Mouse (Mus musculus) Patski (cell line): ENCODE data around the gene Eif2s2. TPM values are rescaled to one million over a fixed set of nuclear protein-coding genes. Genes with fewer than 3 reads are reported as not detected.
A peak's percentile ranks its signal among the peaks of the same experiment; 100 is the strongest.
"Not testable (repeated sequence)": the region's sequence is repeated elsewhere in the genome, so short reads cannot be mapped to it uniquely, and the experiment has no call there.

Experiments
- ATAC-seq: fragments of 100-300 bp; one replicate; pipeline ENCODE4 v1.8.0; 2021
- CTCF ChIA-PET: fragments of 350-600 bp; sonication (Branson Sonifier 250); formaldehyde crosslinking; loops from one replicate; lab custom pipeline; 2022; ENCODE audit warnings: inconsistent platforms; lab: Charles Lee
- POLR2A ChIA-PET: fragments of 350-600 bp; sonication (Branson Sonifier 250); formaldehyde crosslinking; loops from one replicate; lab custom pipeline; 2022; ENCODE audit warnings: antibody characterized with exemption, inconsistent platforms; lab: Charles Lee
- DNase-seq: peaks from one replicate; pipeline ENCODE4 v3.0.0-alpha.2; 2011; ENCODE audit warnings: low read depth, low spot score
- H3K27me3 ChIP-seq: fragments of 371-371 bp; one replicate; pipeline ENCODE4 v1.5.1; 2021
- CTCF ChIP-seq: fragments of 100-300 bp; IDR thresholded peaks from one replicate; pipeline ENCODE4 v1.5.1; 2021
- in situ Hi-C: fragments of 300-500 bp; cut with MboI; formaldehyde crosslinking; loops from 3 replicates; pipeline ENCODE4 v1.11.1; 2018; ENCODE audit warnings: low pct_unique_long_range_greater_than_20kb, mixed read lengths
- polyA plus RNA-seq: library from polyadenylated mRNA; unstranded; gene quantifications from one replicate; pipeline ENCODE4 v1.2.3, GENCODE M21; 2021

The Eif2s2 gene
- 175 TPM for polyA plus RNA-seq

- ATAC-seq = peak; percentile 88
- DNase-seq = peak; percentile 81
- ChIA-PET POLR2A (interaction anchor here (0.5 kb wide), 1 partner anchor 151 kb away, joined by 4 read pairs; no protein-coding TSS in a partner anchor), CTCF (interaction anchor here (1.7 kb wide), 1 partner anchor 241 kb away, joined by 3 read pairs; the partner anchor contains the start of gene Itch)
- H3K27me3 ChIP-seq = peaks cover 5% of the 10 kb centered on the region
- in situ Hi-C loops = no loop called here
- no peak for TF ChIP-seq CTCF
Measured at GRCm38 (mm10) chr2:154892201-154893044, at the start of gene Eif2s2. Gene Eif2s2 (minus strand): TSS chr2:154892935.

GRCm38 (mm10) chr2:154941952-154942351 is 49.2 kb upstream of the Eif2s2 start:
- TF ChIP-seq CTCF = no peak
- CTCF ChIA-PET = interaction anchor here (0.6 to 3.2 kb wide), 4 partner anchors 11 to 240 kb away, joined by 3 to 23 read pairs (median 4); no protein-coding TSS in a partner anchor
- in situ Hi-C loops = loop anchor here (5.0 to 25.0 kb wide), 3 partner anchors 87 to 530 kb away; partner anchors contain the start of gene Snta1
- DNase-seq (no peak), ATAC-seq (no peak)
- POLR2A ChIA-PET = interaction anchor here (0.6 kb wide), 1 partner anchor 9 kb away, joined by 3 read pairs; no protein-coding TSS in a partner anchor
- peaks cover 2% of the 10 kb centered on the region for H3K27me3 ChIP-seq

GRCm38 (mm10) chr2:154937547-154938390 is 45.0 kb upstream of the Eif2s2 start:
- DNase-seq (no peak), ATAC-seq (no peak)
- H3K27me3 ChIP-seq = peaks cover 9% of the 10 kb centered on the region
- POLR2A ChIA-PET = no interaction called here
- CTCF ChIA-PET = no interaction called here
- in situ Hi-C loops = loop anchor here (25.0 kb wide), 1 partner anchor 525 kb away; the partner anchor contains the start of gene Snta1
- no peak for TF ChIP-seq CTCF

GRCm38 (mm10) chr2:154936536-154937155 is 43.9 kb upstream of the Eif2s2 start:
- POLR2A ChIA-PET = no interaction called here
- H3K27me3 ChIP-seq = peaks cover 9% of the 10 kb centered on the region
- in situ Hi-C loops = loop anchor here (25.0 kb wide), 1 partner anchor 524 kb away; the partner anchor contains the start of gene Snta1
- TF ChIP-seq CTCF = no peak
- DNase-seq (no peak), ATAC-seq (no peak)
- CTCF ChIA-PET = no interaction called here

- DNase-seq (no peak), ATAC-seq (no peak)
- CTCF ChIA-PET = no interaction called here
- in situ Hi-C loops = loop anchor here (25.0 kb wide), 1 partner anchor 524 kb away; the partner anchor contains the start of gene Snta1
- H3K27me3 ChIP-seq = peaks cover 9% of the 10 kb centered on the region
- no peak for TF ChIP-seq CTCF
- POLR2A ChIA-PET = no interaction called here
Measured at GRCm38 (mm10) chr2:154936106-154936505, 43.4 kb upstream of the Eif2s2 start.

GRCm38 (mm10) chr2:154933884-154934283 is 41.1 kb upstream of the Eif2s2 start:
- in situ Hi-C loops = loop anchor here (25.0 kb wide), 1 partner anchor 522 kb away; the partner anchor contains the start of gene Snta1
- ChIA-PET CTCF (no interaction called here), POLR2A (no interaction called here)
- peaks cover 15% of the 10 kb centered on the region for H3K27me3 ChIP-seq
- no peak for TF ChIP-seq CTCF
- DNase-seq = no peak
- ATAC-seq = no peak

GRCm38 (mm10) chr2:154928298-154928697 is 35.6 kb upstream of the Eif2s2 start:
- in situ Hi-C loops = loop anchor here (25.0 kb wide), 1 partner anchor 516 kb away; the partner anchor contains the start of gene Snta1
- no peak for ATAC-seq

GRCm38 (mm10) chr2:154926843-154927242 is 34.1 kb upstream of the Eif2s2 start:
- POLR2A ChIA-PET = no interaction called here
- ATAC-seq = no peak
- no peak for DNase-seq
- CTCF ChIA-PET = interaction anchor here (1.4 kb wide), 1 partner anchor 17 kb away, joined by 4 read pairs; no protein-coding TSS in a partner anchor
- H3K27me3 ChIP-seq = peaks cover 16% of the 10 kb centered on the region
- TF ChIP-seq CTCF = no peak
- in situ Hi-C loops = loop anchor here (25.0 kb wide), 1 partner anchor 515 kb away; the partner anchor contains the start of gene Snta1

More at GRCm38 (mm10) chr2:154928298-154928697, 35.6 kb upstream of the Eif2s2 start:
- CTCF ChIA-PET = no interaction called here
- POLR2A ChIA-PET = interaction anchor here (0.6 kb wide), 1 partner anchor 15 kb away, joined by 3 read pairs; no protein-coding TSS in a partner anchor
- TF ChIP-seq CTCF = no peak
- no peak for DNase-seq
- peaks cover 16% of the 10 kb centered on the region for H3K27me3 ChIP-seq

GRCm38 (mm10) chr2:154925411-154926031 is 32.8 kb upstream of the Eif2s2 start:
- CTCF ChIA-PET = interaction anchor here (1.4 to 1.5 kb wide), 2 partner anchors 9 to 16 kb away, joined by 3 to 4 read pairs; no protein-coding TSS in a partner anchor
- in situ Hi-C loops = loop anchor here (25.0 kb wide), 1 partner anchor 513 kb away; the partner anchor contains the start of gene Snta1
- no peak for TF ChIP-seq CTCF
- DNase-seq = no peak
- H3K27me3 ChIP-seq = peaks cover 15% of the 10 kb centered on the region
- POLR2A ChIA-PET = no interaction called here
- ATAC-seq = no peak

GRCm38 (mm10) chr2:154922134-154922533 is 29.4 kb upstream of the Eif2s2 start:
- POLR2A ChIA-PET, CTCF ChIA-PET, in situ Hi-C loops, DNase-seq, H3K27me3 ChIP-seq, ATAC-seq: not testable (repeated sequence)
